Mouse (Mus musculus) activated CD4-positive, CD25-positive, alpha-beta regulatory T cell, adult 4 months (primary cell): Measurements from ENCODE around the gene Hist3h2a. TPM values are rescaled to one million over a fixed set of nuclear protein-coding genes. Genes with fewer than 3 reads are reported as not detected.

ENCODE experiments used
- ATAC-seq: one replicate; pipeline ENCODE4 v1.8.0; 2017
- polyA plus RNA-seq, 2 experiments: library from polyadenylated mRNA; unstranded; fragments of 100-300 nt; shearing (Covaris generic); gene quantifications; one replicate each; pipeline ENCODE4 v1.2.1; 2017

Hist3h2a gene
- polyA plus RNA-seq, 2 experiments from 2014 or later, result 3.5 to 5.4 TPM

DNA sequence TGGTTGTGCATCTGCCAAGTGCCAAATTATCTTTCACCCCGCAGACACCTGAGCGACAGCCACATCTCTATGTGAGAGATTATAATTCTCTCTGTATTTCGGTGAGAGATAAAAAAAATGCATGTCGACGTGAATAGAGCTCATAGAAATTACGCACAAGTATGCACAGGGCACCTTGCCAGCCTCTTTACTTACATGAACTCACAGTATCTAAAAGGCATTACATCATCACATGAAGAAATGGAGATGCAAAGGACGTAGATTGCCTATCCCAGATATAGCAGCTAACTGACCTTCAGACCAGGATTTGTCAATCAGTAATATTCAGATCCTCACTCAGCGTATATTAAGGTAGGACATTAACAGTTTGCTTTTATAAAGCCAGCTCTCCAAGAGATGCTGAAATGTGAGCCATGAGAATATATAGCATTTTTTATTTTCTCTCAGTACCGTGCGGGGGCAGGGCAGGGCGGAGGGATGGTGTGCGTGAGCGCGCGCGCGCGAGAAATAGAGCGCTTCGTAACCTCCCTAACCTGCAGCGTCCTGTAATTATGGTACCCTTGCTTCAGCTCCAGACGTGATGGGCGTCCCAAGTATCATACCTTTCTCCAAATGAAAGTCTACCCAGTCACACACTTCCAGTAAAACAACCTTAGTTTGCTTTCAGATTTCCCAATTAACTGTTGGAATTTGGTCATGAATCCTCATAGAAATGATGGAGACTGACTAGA is 6.5 kb upstream of the Hist3h2a start:
- ATAC-seq, result no peak

DNA sequence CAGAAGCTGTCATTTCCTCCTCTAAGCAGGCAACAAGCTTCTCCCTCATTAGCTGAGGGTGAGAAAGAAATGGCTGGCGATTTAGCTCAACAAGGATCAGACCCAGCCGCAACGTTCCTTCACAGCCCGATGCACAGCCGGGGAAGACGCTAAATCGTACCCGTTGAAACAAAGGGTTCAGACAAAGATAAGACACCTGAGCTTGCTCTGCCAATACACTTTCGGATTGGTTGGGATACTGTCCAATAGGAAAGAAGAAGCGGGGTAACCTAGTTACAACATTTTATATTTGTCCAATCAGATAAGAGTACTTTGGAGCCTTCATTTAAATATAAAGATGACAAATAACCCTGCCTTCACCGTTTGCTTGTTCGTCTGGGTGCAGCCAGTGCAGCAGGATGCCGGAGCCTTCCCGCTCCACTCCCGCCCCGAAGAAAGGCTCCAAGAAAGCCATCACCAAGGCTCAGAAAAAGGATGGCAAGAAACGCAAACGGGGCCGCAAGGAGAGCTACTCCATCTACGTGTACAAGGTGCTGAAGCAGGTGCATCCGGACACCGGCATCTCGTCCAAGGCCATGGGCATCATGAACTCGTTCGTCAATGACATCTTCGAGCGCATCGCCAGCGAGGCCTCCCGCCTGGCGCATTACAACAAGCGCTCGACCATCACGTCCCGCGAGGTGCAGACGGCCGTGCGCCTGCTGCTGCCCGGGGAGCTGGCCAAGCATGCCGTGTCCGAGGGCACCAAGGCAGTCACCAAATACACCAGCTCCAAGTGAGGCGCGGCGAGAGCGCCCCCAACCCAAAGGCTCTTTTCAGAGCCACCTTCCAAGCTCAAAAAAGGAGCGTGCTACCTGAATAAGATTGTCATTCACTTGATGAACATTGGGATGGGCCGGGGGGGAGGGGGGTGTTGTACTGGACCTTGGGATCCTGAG is 5.7 kb upstream of the Hist3h2a start, which contains the start of gene Hist3h2ba:
Hist3h2ba (plus strand) TSS at position 379 of the 938 bp plus-strand sequence.
- ATAC-seq, result peak; percentile 93

DNA sequence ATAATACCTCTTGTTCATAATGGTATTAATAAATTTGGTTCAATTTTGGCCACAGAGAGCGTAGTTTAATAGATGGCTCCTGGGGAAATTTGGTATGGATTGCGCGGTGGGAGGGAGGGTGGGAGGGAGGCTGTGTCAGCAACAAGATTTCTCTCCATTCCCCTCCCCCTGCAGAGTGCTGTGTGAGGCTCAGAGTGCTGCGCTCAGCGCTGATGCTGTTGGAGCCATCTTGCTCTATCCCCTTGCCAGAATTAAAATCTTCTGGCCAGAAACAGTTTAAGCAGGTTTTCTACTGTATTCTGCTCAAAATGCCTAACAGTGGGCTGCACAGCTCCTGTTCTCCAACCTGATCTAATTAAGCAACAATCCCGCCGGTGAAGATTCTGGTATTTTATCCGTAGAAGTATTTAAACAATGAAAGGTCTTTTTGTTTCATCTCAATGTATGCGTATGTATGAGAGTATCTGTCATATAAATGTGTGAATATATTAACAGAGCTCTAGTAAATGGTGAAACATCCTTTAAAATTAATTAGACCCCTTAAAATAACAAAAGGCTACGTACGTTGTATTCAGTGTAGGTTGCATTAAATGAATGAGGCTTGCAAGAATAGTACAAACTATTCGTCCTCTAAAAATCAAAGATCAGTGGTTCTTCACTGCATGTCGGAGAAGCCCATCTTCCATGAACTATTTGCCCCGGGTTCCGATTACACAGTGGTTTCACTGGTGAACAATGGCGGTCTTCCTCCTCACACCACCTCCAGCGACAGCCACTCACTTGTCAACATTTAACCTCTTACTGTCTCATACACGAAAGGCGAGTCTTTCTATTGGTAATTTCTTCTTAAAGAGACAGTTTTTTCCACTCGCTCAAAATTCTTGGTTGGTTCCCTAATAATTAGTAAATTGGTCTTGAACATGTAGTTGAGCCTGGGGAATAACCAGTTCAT is 4.7 kb upstream of the Hist3h2a start:
- ATAC-seq, result no peak

DNA sequence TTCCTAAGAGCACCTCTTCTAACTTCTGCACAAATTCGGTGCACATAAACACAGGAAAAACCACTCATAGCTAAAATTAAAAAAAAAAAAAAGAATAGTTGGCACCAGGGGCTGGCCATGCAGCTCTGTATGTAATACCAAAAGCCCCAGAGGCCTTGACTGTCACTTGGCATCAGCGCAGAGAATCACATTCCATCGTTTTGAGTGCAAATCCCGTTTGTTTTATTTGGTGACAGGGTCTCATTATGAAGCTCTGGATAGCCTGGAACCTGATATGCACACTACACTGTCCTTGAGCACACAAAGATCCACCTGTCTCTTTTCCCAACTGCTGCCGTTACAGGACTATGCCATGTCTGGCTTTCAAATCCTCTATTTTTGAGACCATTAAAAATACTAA is 3.3 kb upstream of the Hist3h2a start:
- ATAC-seq, result no peak

DNA sequence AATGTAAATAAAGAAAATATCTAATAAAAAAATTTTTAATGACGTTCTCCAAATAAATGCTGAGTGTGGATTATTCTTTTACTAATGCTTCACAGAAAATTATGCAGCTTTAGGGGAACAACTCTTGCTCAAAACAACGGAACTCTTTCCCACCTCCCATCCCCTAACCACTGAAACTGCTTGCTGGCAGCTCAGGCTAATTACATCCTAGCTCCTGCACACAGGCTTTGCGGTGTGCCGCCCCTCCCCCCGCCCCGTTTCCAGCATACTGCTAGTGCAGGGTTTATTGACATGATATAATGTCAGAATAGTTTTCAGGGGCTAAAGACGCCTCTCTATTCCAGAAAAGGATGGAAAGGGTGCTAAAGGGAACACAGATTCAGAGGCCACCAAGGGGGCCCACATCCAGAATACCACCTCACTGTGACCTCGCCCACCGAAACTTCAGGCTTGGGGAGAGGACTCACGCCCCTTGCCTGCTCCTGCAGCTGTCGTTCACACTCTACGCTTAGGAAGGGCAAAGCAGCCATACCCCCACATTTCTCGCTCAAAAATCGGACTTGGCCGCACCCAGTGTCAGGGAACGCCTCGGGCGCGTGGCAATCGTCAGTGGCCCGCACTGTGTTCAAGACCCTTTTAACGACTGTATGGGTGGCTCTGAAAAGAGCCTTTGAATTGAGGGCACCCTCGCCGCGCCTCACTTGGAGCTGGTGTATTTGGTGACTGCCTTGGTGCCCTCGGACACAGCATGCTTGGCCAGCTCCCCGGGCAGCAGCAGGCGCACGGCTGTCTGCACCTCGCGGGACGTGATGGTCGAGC is 925 bp upstream of the Hist3h2a start:
- ATAC-seq, result no peak

DNA sequence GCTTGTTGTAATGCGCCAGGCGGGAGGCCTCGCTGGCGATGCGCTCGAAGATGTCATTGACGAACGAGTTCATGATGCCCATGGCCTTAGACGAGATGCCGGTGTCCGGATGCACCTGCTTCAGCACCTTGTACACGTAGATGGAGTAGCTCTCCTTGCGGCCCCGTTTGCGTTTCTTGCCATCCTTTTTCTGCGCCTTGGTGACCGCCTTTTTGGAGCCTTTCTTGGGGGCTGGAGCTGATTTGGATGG is 390 bp upstream of the Hist3h2a start:
- peak; percentile 39 for ATAC-seq

DNA sequence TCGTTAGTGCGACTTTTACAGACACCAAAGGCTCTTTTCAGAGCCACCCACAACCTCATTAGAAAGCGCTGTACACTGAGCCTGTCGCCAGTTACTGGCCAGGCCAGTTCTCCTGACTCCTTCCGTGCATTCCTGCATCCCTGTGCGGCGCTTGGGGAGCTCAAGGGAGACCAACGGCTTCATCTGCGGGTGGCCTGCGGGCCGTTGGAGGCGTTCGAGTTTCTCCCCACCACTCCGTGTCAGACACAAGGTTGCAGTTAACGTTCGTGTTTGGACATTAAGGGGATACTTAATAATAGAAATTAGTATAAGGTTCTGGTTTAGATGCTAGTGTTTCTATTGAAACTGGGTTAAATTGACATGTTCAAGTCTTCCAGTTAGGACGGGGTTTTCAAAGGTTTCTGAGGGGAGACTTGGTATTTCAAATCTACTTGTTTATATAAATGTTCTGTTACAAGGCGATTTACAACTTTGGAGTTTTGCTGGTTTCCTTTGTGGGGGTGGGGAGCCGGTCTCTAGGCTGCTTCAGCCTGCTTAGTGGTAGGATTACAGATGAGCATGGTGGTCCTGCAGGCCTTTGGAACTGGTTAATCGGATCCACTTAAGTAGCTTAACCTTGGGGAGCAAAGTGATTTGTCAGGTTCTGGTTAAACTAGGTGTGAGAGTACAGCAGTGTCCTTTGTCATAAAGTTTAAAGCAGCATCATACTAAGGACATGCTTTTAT is 820 bp downstream of the Hist3h2a start:
- ATAC-seq, result peak; percentile 25

DNA sequence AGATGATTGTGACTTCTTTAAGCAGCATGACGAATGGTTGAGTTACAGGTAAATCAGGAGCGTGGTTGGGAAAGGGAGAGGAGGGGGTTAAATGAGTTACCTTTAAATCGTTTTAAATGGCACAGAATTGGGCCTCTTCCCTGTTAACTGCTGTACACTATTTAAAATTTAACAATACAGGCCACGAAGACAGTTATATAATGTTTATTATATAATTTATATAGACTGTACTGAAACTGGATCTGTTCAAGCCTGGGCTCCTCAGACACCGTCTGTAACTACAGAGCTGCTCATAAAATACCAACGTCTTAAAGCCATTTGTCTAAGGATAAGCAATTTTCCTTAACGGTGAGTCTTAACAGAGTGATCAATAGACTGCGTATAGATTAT is 1.4 kb downstream of the Hist3h2a start:
- no peak for ATAC-seq

DNA sequence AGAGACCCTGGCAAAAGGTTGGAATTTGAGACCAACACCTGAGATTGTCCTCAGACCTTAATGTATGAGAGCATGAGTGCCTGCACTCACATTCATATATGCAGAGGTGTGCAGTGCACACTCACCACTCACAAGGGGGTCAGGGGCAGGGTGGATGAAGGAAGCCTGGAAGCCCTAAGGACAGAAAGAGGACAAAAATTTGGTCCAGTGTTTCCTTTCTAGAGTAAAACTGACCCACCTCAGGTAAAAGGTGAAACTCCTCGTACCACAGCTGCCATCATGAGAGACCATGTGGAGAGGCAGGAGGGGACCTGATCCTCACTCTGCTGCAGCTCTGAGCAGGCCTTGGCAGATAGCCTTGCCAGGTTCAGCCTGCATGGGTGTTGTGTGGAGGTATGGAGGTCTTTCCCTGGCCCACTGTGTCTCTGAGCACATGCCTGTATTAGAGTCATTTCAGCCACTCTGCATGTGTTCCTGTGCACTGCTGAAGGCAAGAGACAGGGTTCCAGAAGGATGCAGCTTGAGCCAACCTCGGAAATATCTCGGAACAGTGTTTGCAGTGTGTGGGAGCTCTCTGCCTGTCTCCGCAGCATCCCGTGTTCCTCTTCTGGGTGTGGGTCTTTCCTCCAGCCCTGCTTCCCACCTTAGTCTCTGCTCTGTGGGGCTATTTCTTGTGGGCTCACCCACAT is 2.9 kb downstream of the Hist3h2a start:
- no peak for ATAC-seq

DNA sequence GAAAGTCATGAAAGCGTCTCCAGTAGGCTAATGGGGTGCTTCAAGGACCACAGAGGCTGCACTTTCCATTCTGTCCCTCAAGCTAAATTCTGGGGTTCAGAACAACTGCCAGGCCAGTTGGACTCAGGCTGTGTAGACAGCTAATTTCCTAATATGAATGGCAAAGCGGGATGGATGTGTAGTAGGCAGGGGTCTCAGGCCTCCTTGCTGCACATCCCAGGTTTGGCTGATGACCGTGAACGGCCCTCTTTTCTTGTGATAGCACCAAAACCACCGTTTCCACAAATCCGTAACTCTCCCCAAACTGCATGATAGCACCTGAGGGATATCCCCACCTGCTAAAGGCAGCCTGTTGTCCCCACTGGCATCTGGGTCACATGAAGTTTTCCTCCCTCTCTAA is 4.1 kb downstream of the Hist3h2a start:
- no peak for ATAC-seq

DNA sequence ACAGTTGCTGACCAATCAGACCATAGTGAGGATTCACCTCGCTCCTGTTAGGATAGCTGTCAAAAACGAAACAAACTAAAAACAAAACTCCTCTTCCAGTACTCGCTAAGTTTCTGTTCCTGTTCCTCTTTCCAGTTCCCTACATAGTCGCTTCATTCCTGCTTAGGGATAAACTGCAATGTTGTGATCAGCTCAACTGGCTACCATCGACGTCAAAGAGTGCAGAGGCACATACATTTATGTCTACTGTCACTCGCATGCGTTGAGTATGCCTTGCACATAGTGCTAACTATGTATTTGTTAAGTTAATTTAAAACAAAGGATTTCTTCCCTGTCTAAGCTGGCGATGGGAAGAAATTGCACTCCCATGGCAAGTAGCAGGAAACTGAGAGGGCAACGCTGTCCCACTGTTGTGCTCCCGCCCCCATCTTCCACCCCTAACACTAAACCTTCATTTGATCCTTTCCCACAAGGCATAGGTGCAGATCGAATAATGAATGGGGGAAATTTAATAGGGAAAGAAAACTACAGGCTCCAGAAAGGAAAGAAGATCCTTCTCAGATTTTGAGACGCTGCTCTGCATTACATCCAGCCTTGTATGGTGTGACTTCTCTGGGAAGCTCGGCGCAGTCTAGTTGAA is 4.8 kb downstream of the Hist3h2a start:
- no peak for ATAC-seq

DNA sequence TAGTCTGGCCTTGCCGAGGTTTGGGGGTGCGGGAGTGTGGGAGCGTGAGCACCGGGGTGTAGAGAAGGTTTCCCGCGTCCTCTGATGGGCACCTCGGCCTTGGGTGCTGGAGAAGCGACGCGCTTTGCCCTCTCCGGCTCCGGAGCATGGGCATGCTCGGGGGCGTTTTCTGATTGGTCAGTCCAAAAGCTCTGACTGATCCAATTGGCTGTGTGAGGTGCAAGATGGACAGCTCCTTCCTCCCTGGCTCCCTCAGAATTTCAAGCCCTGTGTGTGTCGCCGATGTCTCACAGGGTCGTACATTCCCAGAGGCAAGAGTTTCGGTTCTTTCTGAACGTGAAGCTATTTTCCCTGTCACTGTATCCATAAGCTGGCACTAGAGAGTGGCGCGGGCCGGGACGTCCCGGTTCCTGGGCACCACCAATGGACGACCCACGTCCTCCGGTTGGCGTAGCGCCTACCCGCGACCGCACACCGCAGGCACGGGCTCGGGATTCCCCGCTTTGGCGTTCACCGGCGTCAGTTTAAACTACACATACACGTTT is 5.5 kb downstream of the Hist3h2a start:
- peak; percentile 94 for ATAC-seq

DNA sequence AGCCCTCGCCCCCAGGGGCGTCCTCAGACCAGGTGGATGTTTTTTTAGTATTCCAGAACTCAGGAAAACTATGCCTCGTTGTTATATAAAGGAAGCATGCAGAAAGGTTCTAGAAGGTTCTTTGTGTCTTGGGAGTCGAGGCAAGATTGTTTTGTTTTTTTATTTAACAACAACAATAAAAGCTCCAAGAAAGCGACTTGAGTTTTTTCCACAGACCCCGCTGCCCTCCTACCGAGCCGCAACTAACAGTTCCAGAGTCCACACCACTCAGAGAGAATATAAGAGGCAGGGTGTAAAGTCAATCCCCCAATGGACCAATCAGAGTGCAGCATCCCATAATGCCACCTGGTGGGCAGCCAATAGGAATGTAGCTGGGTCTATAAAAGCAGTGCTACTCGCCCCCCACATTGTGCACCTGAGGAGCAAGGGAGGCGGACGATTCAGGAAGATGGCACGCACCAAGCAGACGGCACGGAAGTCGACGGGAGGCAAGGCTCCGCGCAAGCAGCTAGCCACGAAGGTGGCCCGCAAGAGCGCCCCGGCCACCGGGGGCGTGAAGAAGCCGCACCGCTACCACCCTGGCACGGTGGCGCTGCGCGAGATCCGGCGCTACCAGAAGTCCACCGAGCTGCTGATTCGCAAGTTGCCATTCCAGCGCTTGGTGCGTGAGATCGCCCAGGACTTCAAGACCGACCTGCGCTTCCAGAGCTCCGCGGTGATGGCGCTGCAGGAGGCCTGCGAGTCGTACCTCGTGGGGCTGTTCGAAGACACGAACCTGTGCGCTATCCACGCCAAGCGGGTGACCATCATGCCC is 7.1 kb downstream of the Hist3h2a start:
- no peak for ATAC-seq

DNA sequence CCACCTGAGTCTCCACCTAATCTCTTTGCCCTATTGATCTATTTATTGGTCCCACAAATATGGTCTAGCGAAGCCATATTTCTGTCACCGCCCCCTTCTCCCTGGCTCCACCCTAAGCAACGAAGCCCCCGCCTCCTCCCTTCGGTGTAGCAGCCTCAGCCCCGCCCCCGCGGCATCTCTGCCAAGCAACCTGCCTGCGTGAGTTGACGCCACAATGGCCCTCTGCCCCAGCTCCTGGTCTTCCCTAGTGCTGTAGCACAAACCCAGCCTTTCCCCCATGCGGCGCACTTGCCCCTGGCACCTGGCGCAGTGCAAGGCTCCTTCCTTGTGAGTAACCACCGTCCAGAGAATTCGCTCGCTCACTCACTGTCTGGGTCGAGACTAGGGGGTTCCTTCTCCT is 9.1 kb downstream of the Hist3h2a start:
- ATAC-seq, result no peak

DNA sequence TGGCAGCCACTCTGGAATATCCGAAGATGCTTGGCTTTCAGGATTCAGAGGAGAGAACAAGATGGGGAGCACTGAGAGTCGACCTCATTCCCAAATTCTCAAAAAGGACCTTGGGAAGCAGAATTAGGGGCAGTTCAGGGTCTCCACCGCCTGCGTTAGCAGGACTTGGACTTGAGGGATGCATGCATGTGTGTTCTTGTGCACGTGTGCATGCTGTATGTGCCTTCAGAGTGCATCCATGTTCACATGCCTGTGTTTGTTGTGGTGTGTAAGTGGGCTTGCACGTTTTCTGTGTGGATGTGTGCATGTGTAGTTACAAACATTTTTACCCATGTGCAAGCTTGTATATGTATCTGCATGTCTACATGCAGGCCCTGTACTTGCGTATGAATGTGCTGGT is 9.7 kb downstream of the Hist3h2a start:
- no peak for ATAC-seq

DNA sequence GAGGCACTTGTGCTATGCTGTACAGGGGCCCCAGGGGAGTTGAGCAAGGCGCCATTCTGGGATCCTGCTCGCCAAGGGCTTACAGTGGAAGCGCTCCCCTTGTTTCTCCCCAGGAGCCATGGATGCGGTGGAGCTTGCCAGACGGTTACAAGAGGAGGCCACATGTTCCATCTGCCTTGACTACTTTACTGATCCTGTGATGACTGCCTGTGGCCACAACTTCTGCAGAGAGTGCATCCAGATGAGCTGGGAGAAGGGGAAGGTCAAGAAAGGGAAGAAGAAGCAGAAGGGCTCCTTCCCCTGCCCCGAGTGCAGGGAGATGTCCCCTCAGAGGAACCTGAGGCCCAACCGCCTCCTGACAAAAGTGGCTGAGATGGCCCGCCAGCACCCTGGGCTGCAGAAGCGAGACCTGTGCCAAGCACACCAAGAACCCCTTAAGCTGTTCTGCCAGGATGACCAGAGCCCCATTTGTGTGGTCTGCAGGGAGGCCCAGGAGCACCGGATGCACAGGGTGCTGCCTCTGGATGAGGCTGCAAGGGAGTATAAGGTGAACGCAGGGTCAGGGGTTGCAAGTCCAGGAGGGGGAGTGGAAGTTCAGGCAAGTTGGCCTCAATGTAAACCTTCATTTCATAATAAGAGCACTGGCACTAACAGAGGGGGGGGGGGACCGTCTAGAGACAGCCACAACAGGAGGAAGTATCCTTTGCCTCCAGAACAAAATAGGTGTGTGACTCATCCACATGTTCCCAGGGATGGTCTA is 10.7 kb downstream of the Hist3h2a start:
- ATAC-seq, result no peak

DNA sequence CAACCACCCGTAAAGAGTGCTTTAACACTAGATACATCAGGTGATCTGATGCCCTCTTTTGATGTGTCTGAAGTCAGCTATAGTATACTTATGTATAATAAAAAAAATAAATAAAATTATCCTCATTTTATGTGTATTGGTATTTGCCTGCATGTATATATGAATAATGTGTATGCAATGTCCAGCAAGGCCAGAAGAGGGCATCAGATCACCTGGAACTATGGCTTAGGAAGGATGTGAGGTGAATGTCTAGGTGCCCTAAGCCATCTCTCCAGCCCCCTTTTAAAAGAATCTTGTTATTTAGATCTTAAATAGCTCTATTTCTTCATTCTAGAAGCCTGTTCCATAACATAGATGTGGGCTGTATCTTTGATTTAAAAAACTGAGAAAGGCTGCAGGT is 12.9 kb downstream of the Hist3h2a start:
- ATAC-seq, result peak; percentile 49

DNA sequence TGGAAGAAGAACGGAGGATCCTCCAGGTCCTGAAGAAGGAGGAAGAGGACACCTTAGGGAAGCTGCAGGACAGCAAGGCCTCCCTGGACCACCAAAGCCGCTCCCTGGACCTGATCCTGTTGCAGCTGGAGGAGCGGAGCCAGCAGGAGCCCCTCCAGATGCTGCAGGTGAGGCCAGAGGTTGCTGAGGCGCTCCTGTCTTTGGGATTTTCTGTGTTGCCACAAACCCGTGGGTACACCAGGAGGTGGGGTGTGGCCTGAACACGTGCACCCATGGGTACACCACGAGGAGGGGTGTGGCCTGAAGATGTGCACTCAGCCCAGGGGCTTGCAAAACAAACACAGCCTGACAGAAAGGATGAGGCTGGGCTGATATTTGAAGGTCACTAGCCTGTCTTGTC is 14.1 kb downstream of the Hist3h2a start:
- ATAC-seq, result no peak
